Mouse (Mus musculus): Measurements from ENCODE around the gene Dlg2. TPM values are rescaled to one million over a fixed set of nuclear protein-coding genes. Genes with fewer than 3 reads are reported as not detected.

The Dlg2 gene
- polyA plus RNA-seq, 1 experiment from 2014 or later, result 4.1 TPM

- Histone ChIP-seq H3K4me1 (no peaks in the 10 kb centered on the region), H3K27ac (no peak overlapping the region), H3K9me3 (no peaks in the 10 kb centered on the region), H3K9ac (no peak overlapping the region), H3K4me2 (no peak overlapping the region), H3K4me3 (replicated peaks) (no peak overlapping the region), H3K36me3 (no peaks in the 10 kb centered on the region), H3K27me3 (replicated peaks) (no peaks in the 10 kb centered on the region)
- no peak for ATAC-seq (ENCODE audit: insufficient read depth, low FRiP score, low read depth)
- WGBS, result 86% methylated on average over 2 of the region's 2 CpGs
Observed at GRCm38 (mm10) chr7:91962956-91963355, 1486.5 kb downstream of the Dlg2 start.

GRCm38 (mm10) chr7:91972970-91973369 lies 1496.5 kb downstream of the Dlg2 start:
- ATAC-seq (ENCODE audit: insufficient read depth, low FRiP score, low read depth), result no peak
- H3K36me3 ChIP-seq, result no peaks in the 10 kb centered on the region
- H3K9ac ChIP-seq, result no peak overlapping the region
- no peaks in the 10 kb centered on the region for H3K9me3 ChIP-seq
- H3K4me1 ChIP-seq, result no peaks in the 10 kb centered on the region
- H3K27me3 ChIP-seq (replicated peaks), result no peaks in the 10 kb centered on the region
- H3K27ac ChIP-seq, result no peak overlapping the region
- H3K4me3 ChIP-seq (replicated peaks), result no peak overlapping the region
- no peak overlapping the region for H3K4me2 ChIP-seq
- WGBS, result 57% methylated on average over 1 of the region's 1 CpGs

GRCm38 (mm10) chr7:92003769-92004455 lies 1527.4 kb downstream of the Dlg2 start:
- Histone ChIP-seq H3K36me3 (no peaks in the 10 kb centered on the region), H3K9ac (no peak overlapping the region), H3K27ac (no peak overlapping the region), H3K4me3 (replicated peaks) (no peak overlapping the region), H3K4me1 (no peaks in the 10 kb centered on the region), H3K9me3 (no peaks in the 10 kb centered on the region), H3K4me2 (no peak overlapping the region), H3K27me3 (replicated peaks) (no peaks in the 10 kb centered on the region)
- WGBS, result 82% methylated on average over 5 of the region's 5 CpGs
- ATAC-seq (ENCODE audit: insufficient read depth, low FRiP score, low read depth), result no peak

GRCm38 (mm10) chr7:92005681-92006425 lies 1529.4 kb downstream of the Dlg2 start:
- WGBS, result 74% methylated on average over 4 of the region's 4 CpGs
- Histone ChIP-seq H3K36me3 (no peaks in the 10 kb centered on the region), H3K4me2 (no peak overlapping the region), H3K9ac (no peak overlapping the region), H3K27ac (no peak overlapping the region), H3K9me3 (no peaks in the 10 kb centered on the region), H3K4me1 (no peaks in the 10 kb centered on the region), H3K4me3 (replicated peaks) (no peak overlapping the region), H3K27me3 (replicated peaks) (no peaks in the 10 kb centered on the region)
- no peak for ATAC-seq (ENCODE audit: insufficient read depth, low FRiP score, low read depth)

GRCm38 (mm10) chr7:92008702-92009101 lies 1532.2 kb downstream of the Dlg2 start:
- WGBS, result 81% methylated on average over 1 of the region's 1 CpGs

GRCm38 (mm10) chr7:92024928-92025327 lies 1548.5 kb downstream of the Dlg2 start:
- Histone ChIP-seq H3K27me3 (replicated peaks) (no peaks in the 10 kb centered on the region), H3K9ac (no peak overlapping the region), H3K4me1 (no peaks in the 10 kb centered on the region), H3K4me2 (no peak overlapping the region), H3K9me3 (no peaks in the 10 kb centered on the region), H3K4me3 (replicated peaks) (no peak overlapping the region), H3K36me3 (no peaks in the 10 kb centered on the region), H3K27ac (no peak overlapping the region)
- no peak for ATAC-seq (ENCODE audit: insufficient read depth, low FRiP score, low read depth)
- 69% methylated on average over 1 of the region's 1 CpGs for WGBS

More at GRCm38 (mm10) chr7:92008702-92009101, 1532.2 kb downstream of the Dlg2 start:
- Histone ChIP-seq H3K4me2 (no peak overlapping the region), H3K4me3 (replicated peaks) (no peak overlapping the region), H3K27ac (no peak overlapping the region), H3K36me3 (no peaks in the 10 kb centered on the region), H3K9me3 (no peaks in the 10 kb centered on the region), H3K9ac (no peak overlapping the region), H3K4me1 (no peaks in the 10 kb centered on the region), H3K27me3 (replicated peaks) (no peaks in the 10 kb centered on the region)
- ATAC-seq (ENCODE audit: insufficient read depth, low FRiP score, low read depth), result no peak

GRCm38 (mm10) chr7:92025465-92026056 lies 1549.1 kb downstream of the Dlg2 start:
- Histone ChIP-seq H3K9ac (no peak overlapping the region), H3K4me2 (no peak overlapping the region), H3K9me3 (no peaks in the 10 kb centered on the region), H3K27me3 (replicated peaks) (no peaks in the 10 kb centered on the region), H3K4me3 (replicated peaks) (no peak overlapping the region), H3K4me1 (no peaks in the 10 kb centered on the region), H3K36me3 (no peaks in the 10 kb centered on the region), H3K27ac (no peak overlapping the region)
- ATAC-seq (ENCODE audit: insufficient read depth, low FRiP score, low read depth), result peak; percentile 80
- WGBS, result 71% methylated on average over 2 of the region's 2 CpGs

- Histone ChIP-seq H3K9me3 (no peaks in the 10 kb centered on the region), H3K4me1 (no peaks in the 10 kb centered on the region), H3K27me3 (replicated peaks) (no peaks in the 10 kb centered on the region), H3K9ac (no peak overlapping the region), H3K4me2 (no peak overlapping the region), H3K27ac (no peak overlapping the region), H3K36me3 (no peaks in the 10 kb centered on the region), H3K4me3 (replicated peaks) (no peak overlapping the region)
- ATAC-seq (ENCODE audit: insufficient read depth, low FRiP score, low read depth), result no peak
- 42% methylated on average over 7 of the region's 7 CpGs for WGBS
Observed at GRCm38 (mm10) chr7:92027049-92027448, 1550.6 kb downstream of the Dlg2 start.

GRCm38 (mm10) chr7:92034256-92034655 lies 1557.8 kb downstream of the Dlg2 start:
- WGBS, result 76% methylated on average over 2 of the region's 2 CpGs
- no peak overlapping the region for H3K27ac ChIP-seq
- H3K4me3 ChIP-seq (replicated peaks), result no peak overlapping the region
- no peaks in the 10 kb centered on the region for H3K9me3 ChIP-seq
- no peaks in the 10 kb centered on the region for H3K36me3 ChIP-seq
- no peaks in the 10 kb centered on the region for H3K27me3 ChIP-seq (replicated peaks)
- H3K4me2 ChIP-seq, result no peak overlapping the region
- H3K4me1 ChIP-seq, result no peaks in the 10 kb centered on the region
- no peak for ATAC-seq (ENCODE audit: insufficient read depth, low FRiP score, low read depth)
- H3K9ac ChIP-seq, result no peak overlapping the region

GRCm38 (mm10) chr7:92040187-92040586 lies 1563.7 kb downstream of the Dlg2 start:
- Histone ChIP-seq H3K27ac (no peak overlapping the region), H3K9ac (no peak overlapping the region), H3K4me2 (no peak overlapping the region), H3K4me3 (replicated peaks) (no peak overlapping the region), H3K9me3 (no peaks in the 10 kb centered on the region), H3K36me3 (no peaks in the 10 kb centered on the region), H3K27me3 (replicated peaks) (no peaks in the 10 kb centered on the region), H3K4me1 (no peaks in the 10 kb centered on the region)
- ATAC-seq (ENCODE audit: insufficient read depth, low FRiP score, low read depth), result no peak

GRCm38 (mm10) chr7:92040785-92041411 lies 1564.4 kb downstream of the Dlg2 start:
- no peak overlapping the region for H3K4me2 ChIP-seq
- no peak overlapping the region for H3K9ac ChIP-seq
- no peak overlapping the region for H3K27ac ChIP-seq
- H3K36me3 ChIP-seq, result no peaks in the 10 kb centered on the region
- 48% methylated on average over 2 of the region's 2 CpGs for WGBS
- H3K9me3 ChIP-seq, result no peaks in the 10 kb centered on the region
- no peak for ATAC-seq (ENCODE audit: insufficient read depth, low FRiP score, low read depth)
- no peaks in the 10 kb centered on the region for H3K27me3 ChIP-seq (replicated peaks)
- H3K4me3 ChIP-seq (replicated peaks), result no peak overlapping the region
- no peaks in the 10 kb centered on the region for H3K4me1 ChIP-seq

- Histone ChIP-seq H3K4me1 (no peaks in the 10 kb centered on the region), H3K27me3 (replicated peaks) (no peaks in the 10 kb centered on the region), H3K36me3 (no peaks in the 10 kb centered on the region), H3K4me2 (no peak overlapping the region), H3K9ac (no peak overlapping the region), H3K27ac (no peak overlapping the region), H3K4me3 (replicated peaks) (no peak overlapping the region), H3K9me3 (no peaks in the 10 kb centered on the region)
- WGBS, result 93% methylated on average over 1 of the region's 1 CpGs
- no peak for ATAC-seq (ENCODE audit: insufficient read depth, low FRiP score, low read depth)
Observed at GRCm38 (mm10) chr7:92044966-92045365, 1568.5 kb downstream of the Dlg2 start.
